Mouse (Mus musculus): ENCODE measurements around the gene Nfyb.

- TF ChIP-seq POLR2A (IDR thresholded peaks at IDR 0.05; ENCODE audit: borderline replicate concordance, control insufficient read depth, low read depth, low read length) (no peak), CTCF (IDR thresholded peaks at IDR 0.05; ENCODE audit: control insufficient read depth, insufficient read depth, low read length) (no peak)
Measured at GRCm38 (mm10) chr10:82746988-82747850, 16.7 kb downstream of the Nfyb start.

Measured in bone marrow, adult 2 months (tissue).